Mouse (Mus musculus): ENCODE measurements around the gene Ing2. TPM values are rescaled to one million over a fixed set of nuclear protein-coding genes. Genes with fewer than 3 reads are reported as not detected.

The Ing2 gene
- polyA plus RNA-seq, 1 experiment: 0.55 TPM

GRCm38 (mm10) chr8:47680306-47680705 is 5.0 kb upstream of the Ing2 start:
- Histone ChIP-seq H3K9me3 (ENCODE audit: control insufficient read depth, low read length) (0 out of 2 replicates have a peak, but pooled peaks cover 2% of the 10 kb centered on the region), H3K4me1 (ENCODE audit: control insufficient read depth) (peaks cover 17% of the 10 kb centered on the region), H3K36me3 (ENCODE audit: control insufficient read depth) (peaks cover 5% of the 10 kb centered on the region), H3K27me3 (ENCODE audit: control insufficient read depth) (peaks cover 3% of the 10 kb centered on the region), H3K4me3 (replicated peaks) (no peak overlapping the region)
- TF ChIP-seq TAL1 (IDR thresholded peaks at IDR 0.05; ENCODE audit: low read length) (no peak), GATA1 (IDR thresholded peaks at IDR 0.05; ENCODE audit: low read length) (no peak)

GRCm38 (mm10) chr8:47679603-47680002 is 4.2 kb upstream of the Ing2 start:
- peaks cover 5% of the 10 kb centered on the region for H3K36me3 ChIP-seq (ENCODE audit: control insufficient read depth)
- H3K27me3 ChIP-seq (ENCODE audit: control insufficient read depth): no peaks in the 10 kb centered on the region; the same call in 1 of the 2 replicates
- TF ChIP-seq TAL1 (IDR thresholded peaks at IDR 0.05; ENCODE audit: low read length): no peak
- 0 out of 2 replicates have a peak, but pooled peaks cover 2% of the 10 kb centered on the region for H3K9me3 ChIP-seq (ENCODE audit: control insufficient read depth, low read length)
- H3K4me1 ChIP-seq (ENCODE audit: control insufficient read depth): peaks cover 17% of the 10 kb centered on the region
- no peak overlapping the region for H3K4me3 ChIP-seq (replicated peaks)

GRCm38 (mm10) chr8:47676631-47677030 is 1.3 kb upstream of the Ing2 start:
- Histone ChIP-seq H3K9me3 (ENCODE audit: control insufficient read depth, low read length) (0 out of 2 replicates have a peak, but pooled peaks cover 2% of the 10 kb centered on the region), H3K4me3 (replicated peaks) (peak overlapping the region; percentile 90), H3K27me3 (ENCODE audit: control insufficient read depth) (no peaks in the 10 kb centered on the region), H3K4me1 (ENCODE audit: control insufficient read depth) (peaks cover 35% of the 10 kb centered on the region), H3K36me3 (ENCODE audit: control insufficient read depth) (peaks cover 2% of the 10 kb centered on the region)
- no peak for TF ChIP-seq GATA1 (IDR thresholded peaks at IDR 0.05; ENCODE audit: low read length)
- TF ChIP-seq TAL1 (IDR thresholded peaks at IDR 0.05; ENCODE audit: low read length): no peak

- Histone ChIP-seq H3K4me1 (ENCODE audit: control insufficient read depth) (peaks cover 36% of the 10 kb centered on the region), H3K9me3 (ENCODE audit: control insufficient read depth, low read length) (0 out of 2 replicates have a peak, but pooled peaks cover 2% of the 10 kb centered on the region), H3K27me3 (ENCODE audit: control insufficient read depth) (no peaks in the 10 kb centered on the region), H3K36me3 (ENCODE audit: control insufficient read depth) (peaks cover 3% of the 10 kb centered on the region), H3K4me3 (replicated peaks) (peak overlapping the region; percentile 90)
- TF ChIP-seq GATA1 (IDR thresholded peaks at IDR 0.05; ENCODE audit: low read length) (no peak), TAL1 (IDR thresholded peaks at IDR 0.05; ENCODE audit: low read length) (no peak)
Measured at GRCm38 (mm10) chr8:47676224-47676623, 868 bp upstream of the Ing2 start.

- TF ChIP-seq GATA1 (IDR thresholded peaks at IDR 0.05; ENCODE audit: low read length): no peak
- TF ChIP-seq TAL1 (IDR thresholded peaks at IDR 0.05; ENCODE audit: low read length): no peak
- peaks cover 37% of the 10 kb centered on the region for H3K4me1 ChIP-seq (ENCODE audit: control insufficient read depth)
- H3K9me3 ChIP-seq (ENCODE audit: control insufficient read depth, low read length): 0 out of 2 replicates have a peak, but pooled peaks cover 2% of the 10 kb centered on the region
- H3K36me3 ChIP-seq (ENCODE audit: control insufficient read depth): peaks cover 5% of the 10 kb centered on the region
- H3K27me3 ChIP-seq (ENCODE audit: control insufficient read depth): no peaks in the 10 kb centered on the region
- peak overlapping the region; percentile 90 for H3K4me3 ChIP-seq (replicated peaks)
Measured at GRCm38 (mm10) chr8:47675786-47676185, 430 bp upstream of the Ing2 start.

GRCm38 (mm10) chr8:47674140-47674776 is 1.1 kb downstream of the Ing2 start:
- Histone ChIP-seq H3K4me1 (ENCODE audit: control insufficient read depth) (peaks cover 37% of the 10 kb centered on the region), H3K9me3 (ENCODE audit: control insufficient read depth, low read length) (no peaks in the 10 kb centered on the region), H3K27me3 (ENCODE audit: control insufficient read depth) (no peaks in the 10 kb centered on the region), H3K36me3 (ENCODE audit: control insufficient read depth) (peaks cover 4% of the 10 kb centered on the region), H3K4me3 (replicated peaks) (peak overlapping the region; percentile 90)
- no peak for TF ChIP-seq GATA1 (IDR thresholded peaks at IDR 0.05; ENCODE audit: low read length)
- TF ChIP-seq TAL1 (IDR thresholded peaks at IDR 0.05; ENCODE audit: low read length): no peak

GRCm38 (mm10) chr8:47673317-47674139 is 1.8 kb downstream of the Ing2 start:
- Histone ChIP-seq H3K4me3 (replicated peaks) (peak overlapping the region; percentile 90), H3K27me3 (ENCODE audit: control insufficient read depth) (no peaks in the 10 kb centered on the region), H3K4me1 (ENCODE audit: control insufficient read depth) (peaks cover 37% of the 10 kb centered on the region), H3K9me3 (ENCODE audit: control insufficient read depth, low read length) (no peaks in the 10 kb centered on the region), H3K36me3 (ENCODE audit: control insufficient read depth) (peaks cover 11% of the 10 kb centered on the region)
- TF ChIP-seq GATA1 (IDR thresholded peaks at IDR 0.05; ENCODE audit: low read length): no peak
- no peak for TF ChIP-seq TAL1 (IDR thresholded peaks at IDR 0.05; ENCODE audit: low read length)

- no peaks in the 10 kb centered on the region for H3K27me3 ChIP-seq (ENCODE audit: control insufficient read depth)
- H3K36me3 ChIP-seq (ENCODE audit: control insufficient read depth): peaks cover 50% of the 10 kb centered on the region
- H3K9me3 ChIP-seq (ENCODE audit: control insufficient read depth, low read length): no peaks in the 10 kb centered on the region
- no peak overlapping the region for H3K4me3 ChIP-seq (replicated peaks)
- no peaks in the 10 kb centered on the region for H3K4me1 ChIP-seq (ENCODE audit: control insufficient read depth)
- no peak for TF ChIP-seq GATA1 (IDR thresholded peaks at IDR 0.05; ENCODE audit: low read length)
- no peak for TF ChIP-seq TAL1 (IDR thresholded peaks at IDR 0.05; ENCODE audit: low read length)
Measured at GRCm38 (mm10) chr8:47664231-47664785, 11.0 kb downstream of the Ing2 start.

GRCm38 (mm10) chr8:47663201-47663600 is 12.2 kb downstream of the Ing2 start:
- Histone ChIP-seq H3K4me3 (replicated peaks) (no peak overlapping the region), H3K36me3 (ENCODE audit: control insufficient read depth) (peaks cover 39% of the 10 kb centered on the region), H3K27me3 (ENCODE audit: control insufficient read depth) (no peaks in the 10 kb centered on the region), H3K9me3 (ENCODE audit: control insufficient read depth, low read length) (no peaks in the 10 kb centered on the region), H3K4me1 (ENCODE audit: control insufficient read depth) (no peaks in the 10 kb centered on the region)
- TF ChIP-seq GATA1 (IDR thresholded peaks at IDR 0.05; ENCODE audit: low read length) (no peak), TAL1 (IDR thresholded peaks at IDR 0.05; ENCODE audit: low read length) (no peak)
